Mouse (Mus musculus) forebrain, embryonic 10.5 days (tissue): ENCODE measurements at regions not wholly inside any gene's neighbourhood (a gene's known extent, or its start where the extent isn't known, plus 50 kb on each side); places are given as distances from the start of the nearest gene placed in this dataset.
A peak's percentile ranks its signal among the peaks of the same experiment; 100 is the strongest.

ENCODE experiments used
- DNase-seq: peaks from one replicate; pipeline ENCODE4 v3.0.0-alpha.2; 2017; ENCODE audit warnings: low spot score; ENCODE audit errors: extremely low spot score
- H3K27ac ChIP-seq: fragments of 300-500 bp; sonication (generic); 2 replicates; pipeline ENCODE4 v1.5.1; 2016; ENCODE audit warnings: mild to moderate bottlenecking
- H3K27me3 ChIP-seq: fragments of 300-500 bp; sonication (generic); 2 replicates; pipeline ENCODE4 v1.6.1; 2016; ENCODE audit warnings: mild to moderate bottlenecking; ENCODE audit not compliant: poor library complexity, severe bottlenecking
- H3K36me3 ChIP-seq: fragments of 300-500 bp; sonication (generic); replicated peaks from 2 replicates; pipeline ENCODE4 v1.6.1; 2016; ENCODE audit warnings: mild to moderate bottlenecking, moderate library complexity
- H3K4me1 ChIP-seq: fragments of 300-500 bp; sonication (generic); 2 replicates; pipeline ENCODE4 v1.6.1; 2016
- H3K4me3 ChIP-seq: fragments of 300-500 bp; sonication (generic); 2 replicates; pipeline ENCODE4 v1.5.1; 2016; ENCODE audit warnings: mild to moderate bottlenecking, moderate library complexity
- H3K9me3 ChIP-seq: fragments of 300-500 bp; sonication (generic); 2 replicates; pipeline ENCODE4 v1.6.1; 2016; ENCODE audit warnings: mild to moderate bottlenecking, moderate library complexity
- WGBS: fragments of 180-500 bp; shearing (Covaris S2); methylation state at CpG from one replicate; pipeline ENCODE4 v1.1.7; 2016; 5-methylcytosine and 5-hydroxymethylcytosine counted together

- Histone ChIP-seq H3K36me3 (no peaks in the 10 kb centered on the region), H3K4me1 (no peaks in the 10 kb centered on the region), H3K9me3 (no peaks in the 10 kb centered on the region), H3K4me3 (no peak overlapping the region), H3K27me3 (no peaks in the 10 kb centered on the region), H3K27ac (no peak overlapping the region)
- peak; percentile 35 for DNase-seq
- WGBS: 66% methylated on average over 4 of the region's 4 CpGs
Measured at GRCm38 (mm10) chr15:30029257-30029899, 143.0 kb upstream of the Ctnnd2 start.

GRCm38 (mm10) chr15:30035367-30035766 is 137.0 kb upstream of the Ctnnd2 start:
- H3K4me3 ChIP-seq: no peak overlapping the region
- no peaks in the 10 kb centered on the region for H3K9me3 ChIP-seq
- 93% methylated on average over 2 of the region's 2 CpGs for WGBS
- H3K27ac ChIP-seq: no peak overlapping the region
- no peaks in the 10 kb centered on the region for H3K27me3 ChIP-seq
- no peak for DNase-seq
- H3K4me1 ChIP-seq: no peaks in the 10 kb centered on the region
- no peaks in the 10 kb centered on the region for H3K36me3 ChIP-seq

- 70% methylated on average over 5 of the region's 5 CpGs for WGBS
- no peaks in the 10 kb centered on the region for H3K9me3 ChIP-seq
- H3K27ac ChIP-seq: no peak overlapping the region
- H3K27me3 ChIP-seq: no peaks in the 10 kb centered on the region
- no peak overlapping the region for H3K4me3 ChIP-seq
- H3K36me3 ChIP-seq: no peaks in the 10 kb centered on the region
- DNase-seq: no peak
- H3K4me1 ChIP-seq: no peaks in the 10 kb centered on the region
Measured at GRCm38 (mm10) chr15:30050851-30051250, 121.5 kb upstream of the Ctnnd2 start.

GRCm38 (mm10) chr15:30059808-30060207 is 112.6 kb upstream of the Ctnnd2 start:
- Histone ChIP-seq H3K9me3 (no peaks in the 10 kb centered on the region), H3K27me3 (no peaks in the 10 kb centered on the region), H3K27ac (no peak overlapping the region), H3K4me3 (no peak overlapping the region), H3K4me1 (no peaks in the 10 kb centered on the region), H3K36me3 (no peaks in the 10 kb centered on the region)
- DNase-seq: no peak
- 82% methylated on average over 7 of the region's 7 CpGs for WGBS

GRCm38 (mm10) chr15:30060505-30061342 is 111.7 kb upstream of the Ctnnd2 start:
- no peak overlapping the region for H3K4me3 ChIP-seq
- H3K27me3 ChIP-seq: no peaks in the 10 kb centered on the region
- 83% methylated on average over 3 of the region's 3 CpGs for WGBS
- no peaks in the 10 kb centered on the region for H3K4me1 ChIP-seq
- no peak overlapping the region for H3K27ac ChIP-seq
- DNase-seq: no peak
- H3K9me3 ChIP-seq: no peaks in the 10 kb centered on the region
- no peaks in the 10 kb centered on the region for H3K36me3 ChIP-seq

- H3K27ac ChIP-seq: no peak overlapping the region
- no peaks in the 10 kb centered on the region for H3K4me1 ChIP-seq
- no peaks in the 10 kb centered on the region for H3K27me3 ChIP-seq
- H3K36me3 ChIP-seq: no peaks in the 10 kb centered on the region
- no peaks in the 10 kb centered on the region for H3K9me3 ChIP-seq
- 39% methylated on average over 2 of the region's 2 CpGs for WGBS
- no peak overlapping the region for H3K4me3 ChIP-seq
- no peak for DNase-seq
Measured at GRCm38 (mm10) chr15:30071668-30072067, 100.7 kb upstream of the Ctnnd2 start.

- Histone ChIP-seq H3K4me3 (no peak overlapping the region), H3K4me1 (no peaks in the 10 kb centered on the region), H3K27me3 (no peaks in the 10 kb centered on the region), H3K9me3 (no peaks in the 10 kb centered on the region), H3K27ac (no peak overlapping the region), H3K36me3 (no peaks in the 10 kb centered on the region)
- 60% methylated on average over 1 of the region's 1 CpGs for WGBS
- no peak for DNase-seq
Measured at GRCm38 (mm10) chr15:30072301-30072700, 100.1 kb upstream of the Ctnnd2 start.

- Histone ChIP-seq H3K27ac (no peak overlapping the region), H3K9me3 (no peaks in the 10 kb centered on the region), H3K4me3 (no peak overlapping the region), H3K36me3 (no peaks in the 10 kb centered on the region), H3K4me1 (no peaks in the 10 kb centered on the region), H3K27me3 (no peaks in the 10 kb centered on the region)
- 93% methylated on average over 6 of the region's 6 CpGs for WGBS
- DNase-seq: no peak
Measured at GRCm38 (mm10) chr15:30087120-30087519, 85.3 kb upstream of the Ctnnd2 start.

GRCm38 (mm10) chr15:30122061-30122460 is 50.3 kb upstream of the Ctnnd2 start:
- Histone ChIP-seq H3K4me3 (no peak overlapping the region), H3K4me1 (no peaks in the 10 kb centered on the region), H3K36me3 (no peaks in the 10 kb centered on the region), H3K27me3 (no peaks in the 10 kb centered on the region), H3K27ac (no peak overlapping the region), H3K9me3 (no peaks in the 10 kb centered on the region)
- 85% methylated on average over 3 of the region's 3 CpGs for WGBS
- DNase-seq: no peak
